Mouse (Mus musculus): ENCODE measurements around the gene Naa25. TPM values are rescaled to one million over a fixed set of nuclear protein-coding genes. Genes with fewer than 3 reads are reported as not detected.
A peak's percentile ranks its signal among the peaks of the same experiment; 100 is the strongest.

Naa25 gene
- total RNA-seq (2014; fragmentation: Nextera tagmentation) (43.3 and 57.6 TPM in 2 replicates), total RNA-seq (2017) (44.1 and 45.9 TPM in 2 replicates), polyA plus RNA-seq (2012) (5.8 and 7.2 TPM in 2 replicates)

GRCm38 (mm10) chr5:121397187-121398145 is at the start of gene Naa25:
TSS of gene Naa25 (plus strand) at chr5:121397936.
- peak; percentile 91 for ATAC-seq (ENCODE audit: extremely low read depth, insufficient number of reproducible peaks, low FRiP score, poor library complexity, severe bottlenecking)
- H3K9me3 ChIP-seq (replicated peaks) = no peaks in the 10 kb centered on the region
- H3K27me3 ChIP-seq (ENCODE audit: insufficient read depth, low read length) = no peaks in the 10 kb centered on the region
- no peak for TF ChIP-seq GATA2 (IDR thresholded peaks at IDR 0.05; ENCODE audit: borderline replicate concordance, low read depth, low read length)
- TF ChIP-seq TAL1 (conservative IDR thresholded peaks at IDR 0.05; ENCODE audit: low read depth, low read length) = no peak
- TF ChIP-seq CTCF (IDR thresholded peaks at IDR 0.05; ENCODE audit: low read depth, low read length) = no peak
- no peak for TF ChIP-seq GATA1 (IDR thresholded peaks at IDR 0.05; ENCODE audit: borderline replicate concordance, low read length)
- TF ChIP-seq POLR2AphosphoS5 (IDR thresholded peaks at IDR 0.05; ENCODE audit: insufficient replicate concordance, low read depth, low read length) = no peak
- peaks cover 56% of the 10 kb centered on the region for H3K4me1 ChIP-seq (ENCODE audit: insufficient read depth, low read depth, low read length)
- peak within 1 kb of the TSS; percentile 90 for H3K4me3 ChIP-seq (ENCODE audit: low read depth, low read length)
- H3K36me3 ChIP-seq (replicated peaks) = peaks cover 33% of the 10 kb centered on the region
- DNase-seq (ENCODE audit: low spot score) = peak; percentile 88

- H3K27me3 ChIP-seq (ENCODE audit: insufficient read depth, low read length) = peaks cover 2% of the 10 kb centered on the region; the same call in 1 of the 2 replicates
- no peak for TF ChIP-seq CTCF (IDR thresholded peaks at IDR 0.05; ENCODE audit: low read depth, low read length)
- no peak for TF ChIP-seq GATA2 (IDR thresholded peaks at IDR 0.05; ENCODE audit: borderline replicate concordance, low read depth, low read length)
- no peak for TF ChIP-seq TAL1 (conservative IDR thresholded peaks at IDR 0.05; ENCODE audit: low read depth, low read length)
- TF ChIP-seq POLR2AphosphoS5 (IDR thresholded peaks at IDR 0.05; ENCODE audit: insufficient replicate concordance, low read depth, low read length) = no peak
- no peak for TF ChIP-seq GATA1 (IDR thresholded peaks at IDR 0.05; ENCODE audit: borderline replicate concordance, low read length)
- H3K9me3 ChIP-seq (replicated peaks) = no peaks in the 10 kb centered on the region
- DNase-seq (ENCODE audit: low spot score) (no peak), ATAC-seq (ENCODE audit: extremely low read depth, insufficient number of reproducible peaks, low FRiP score, poor library complexity, severe bottlenecking) (no peak)
- H3K4me3 ChIP-seq (ENCODE audit: low read depth, low read length) = no peak overlapping the region
- H3K4me1 ChIP-seq (ENCODE audit: insufficient read depth, low read depth, low read length) = no peaks in the 10 kb centered on the region
- peaks cover 100% of the 10 kb centered on the region for H3K36me3 ChIP-seq (replicated peaks)
Observed at GRCm38 (mm10) chr5:121359229-121359628, 38.5 kb upstream of the Naa25 start.

GRCm38 (mm10) chr5:121361696-121362095 is 36.0 kb upstream of the Naa25 start:
- ATAC-seq (ENCODE audit: extremely low read depth, insufficient number of reproducible peaks, low FRiP score, poor library complexity, severe bottlenecking) (no peak), DNase-seq (ENCODE audit: low spot score) (no peak)
- peaks cover 100% of the 10 kb centered on the region for H3K36me3 ChIP-seq (replicated peaks)
- H3K9me3 ChIP-seq (replicated peaks) = no peaks in the 10 kb centered on the region
- TF ChIP-seq CTCF (IDR thresholded peaks at IDR 0.05; ENCODE audit: low read depth, low read length) (no peak), GATA2 (IDR thresholded peaks at IDR 0.05; ENCODE audit: borderline replicate concordance, low read depth, low read length) (no peak), TAL1 (conservative IDR thresholded peaks at IDR 0.05; ENCODE audit: low read depth, low read length) (no peak), GATA1 (IDR thresholded peaks at IDR 0.05; ENCODE audit: borderline replicate concordance, low read length) (no peak), POLR2AphosphoS5 (IDR thresholded peaks at IDR 0.05; ENCODE audit: insufficient replicate concordance, low read depth, low read length) (no peak)
- H3K27me3 ChIP-seq (ENCODE audit: insufficient read depth, low read length) = peaks cover 2% of the 10 kb centered on the region; the same call in 1 of the 2 replicates
- H3K4me3 ChIP-seq (ENCODE audit: low read depth, low read length) = no peak overlapping the region
- H3K4me1 ChIP-seq (ENCODE audit: insufficient read depth, low read depth, low read length) = no peaks in the 10 kb centered on the region

- DNase-seq (ENCODE audit: low spot score) = no peak
- Histone ChIP-seq H3K36me3 (replicated peaks) (peaks cover 100% of the 10 kb centered on the region), H3K27me3 (ENCODE audit: insufficient read depth, low read length) (peaks cover 2% of the 10 kb centered on the region; the same call in 1 of the 2 replicates), H3K9me3 (replicated peaks) (no peaks in the 10 kb centered on the region), H3K4me1 (ENCODE audit: insufficient read depth, low read depth, low read length) (no peaks in the 10 kb centered on the region), H3K4me3 (ENCODE audit: low read depth, low read length) (no peak overlapping the region)
- no peak for TF ChIP-seq GATA2 (IDR thresholded peaks at IDR 0.05; ENCODE audit: borderline replicate concordance, low read depth, low read length)
- TF ChIP-seq GATA1 (IDR thresholded peaks at IDR 0.05; ENCODE audit: borderline replicate concordance, low read length) = no peak
- no peak for TF ChIP-seq CTCF (IDR thresholded peaks at IDR 0.05; ENCODE audit: low read depth, low read length)
- no peak for TF ChIP-seq POLR2AphosphoS5 (IDR thresholded peaks at IDR 0.05; ENCODE audit: insufficient replicate concordance, low read depth, low read length)
- TF ChIP-seq TAL1 (conservative IDR thresholded peaks at IDR 0.05; ENCODE audit: low read depth, low read length) = no peak
- ATAC-seq (ENCODE audit: extremely low read depth, insufficient number of reproducible peaks, low FRiP score, poor library complexity, severe bottlenecking) = no peak
Observed at GRCm38 (mm10) chr5:121363441-121363840, 34.3 kb upstream of the Naa25 start.

- Histone ChIP-seq H3K36me3 (replicated peaks) (peaks cover 96% of the 10 kb centered on the region), H3K4me3 (ENCODE audit: low read depth, low read length) (no peak overlapping the region), H3K9me3 (replicated peaks) (no peaks in the 10 kb centered on the region), H3K4me1 (ENCODE audit: insufficient read depth, low read depth, low read length) (peaks cover 4% of the 10 kb centered on the region; the same call in 1 of the 2 replicates), H3K27me3 (ENCODE audit: insufficient read depth, low read length) (peaks cover 2% of the 10 kb centered on the region; the same call in 1 of the 2 replicates)
- TF ChIP-seq CTCF (IDR thresholded peaks at IDR 0.05; ENCODE audit: low read depth, low read length) (no peak), POLR2AphosphoS5 (IDR thresholded peaks at IDR 0.05; ENCODE audit: insufficient replicate concordance, low read depth, low read length) (no peak), GATA1 (IDR thresholded peaks at IDR 0.05; ENCODE audit: borderline replicate concordance, low read length) (no peak)
- DNase-seq (ENCODE audit: low spot score) (no peak), ATAC-seq (ENCODE audit: extremely low read depth, insufficient number of reproducible peaks, low FRiP score, poor library complexity, severe bottlenecking) (no peak)
Observed at GRCm38 (mm10) chr5:121366449-121367225, 31.1 kb upstream of the Naa25 start.
